Mouse (Mus musculus): Measurements from ENCODE around the gene Brd9. TPM values are rescaled to one million over a fixed set of nuclear protein-coding genes. Genes with fewer than 3 reads are reported as not detected.

Gene Brd9
- polyA plus RNA-seq, 1 experiment from 2014 or later, result 53.2 TPM

GRCm38 (mm10) chr13:74008948-74009718 is 71.5 kb downstream of the Brd9 start, which contains the start of gene Tppp:
Gene Tppp, plus strand, starts transcription at chr13:74009407.
- WGBS, result under 1% methylated on average over 55 of the region's 56 CpGs
- no peak for TF ChIP-seq CTCF (IDR thresholded peaks at IDR 0.05; ENCODE audit: low read depth)
- H3K4me1 ChIP-seq (ENCODE audit: insufficient read depth), result no peaks in the 10 kb centered on the region
- H3K9ac ChIP-seq, result peak within 1 kb of the TSS; percentile 41
- peak; percentile 93 for DNase-seq
- H3K36me3 ChIP-seq (ENCODE audit: insufficient read depth), result no peaks in the 10 kb centered on the region
- peaks cover 29% of the 10 kb centered on the region for H3K27me3 ChIP-seq (ENCODE audit: insufficient read depth, low read length)
- peak within 1 kb of the TSS; percentile 48 for H3K4me3 ChIP-seq (ENCODE audit: low read depth, low read length)
- H3K27ac ChIP-seq (ENCODE audit: low read depth), result no peak within 1 kb of the TSS
- peak within 1 kb of the TSS; percentile 99 for H3K4me2 ChIP-seq
- H3K9me3 ChIP-seq (ENCODE audit: low read depth, low read length), result no peaks in the 10 kb centered on the region
- ATAC-seq (ENCODE audit: insufficient read depth), result peak; percentile 98

- DNase-seq (peak; percentile 78), ATAC-seq (ENCODE audit: insufficient read depth) (peak; percentile 23; the same call in 1 of the 2 replicates)
- TF ChIP-seq CTCF (IDR thresholded peaks at IDR 0.05; ENCODE audit: low read depth), result no peak
- H3K27me3 ChIP-seq (ENCODE audit: insufficient read depth, low read length), result peaks cover 32% of the 10 kb centered on the region
- H3K4me3 ChIP-seq (ENCODE audit: low read depth, low read length), result peak overlapping the region; percentile 48
- H3K4me2 ChIP-seq, result peak overlapping the region; percentile 99
- no peaks in the 10 kb centered on the region for H3K36me3 ChIP-seq (ENCODE audit: insufficient read depth)
- H3K4me1 ChIP-seq (ENCODE audit: insufficient read depth), result no peaks in the 10 kb centered on the region
- no peaks in the 10 kb centered on the region for H3K9me3 ChIP-seq (ENCODE audit: low read depth, low read length)
- H3K27ac ChIP-seq (ENCODE audit: low read depth), result no peak overlapping the region
- 1% methylated on average over 55 of the region's 55 CpGs for WGBS
- peak overlapping the region; percentile 41 for H3K9ac ChIP-seq
Measured at GRCm38 (mm10) chr13:74009791-74010614, 72.4 kb downstream of the Brd9 start.

Small RNAs within 50 kb of the gene (microRNA-seq; reads per million reads assigned to microRNA genes)
- gene Gm25197 (ENCODE audit: borderline number of aligned reads), result not detected

Other genes with a start within 250 kb of the Brd9 start
- 0.08 TPM in 1 of 2 replicates, not detected in the other for gene Slc6a19, start 232.9 kb upstream of the Brd9 start, polyA plus RNA-seq (2014; fragmentation: Nextera tagmentation; extraction: Ambion mirVana)
- 17.9 and 19.7 TPM in 2 replicates for gene Slc12a7, start 204.7 kb upstream of the Brd9 start, polyA plus RNA-seq (2014; fragmentation: Nextera tagmentation; extraction: Ambion mirVana)
- gene Nkd2, start 90.2 kb upstream of the Brd9 start, polyA plus RNA-seq (2014; fragmentation: Nextera tagmentation; extraction: Ambion mirVana), result 4.6 and 4.8 TPM in 2 replicates
- gene Trip13, start within 50 bp of the Brd9 start, polyA plus RNA-seq (2014; fragmentation: Nextera tagmentation; extraction: Ambion mirVana), result 53.1 and 61.2 TPM in 2 replicates
- gene Zdhhc11, start 26.0 kb downstream of the Brd9 start, polyA plus RNA-seq (2014; fragmentation: Nextera tagmentation; extraction: Ambion mirVana), result not detected in 2 replicates
- gene Tppp, start 71.6 kb downstream of the Brd9 start, polyA plus RNA-seq (2014; fragmentation: Nextera tagmentation; extraction: Ambion mirVana), result 1.0 and 1.4 TPM in 2 replicates
- gene Cep72, start 124.5 kb downstream of the Brd9 start, polyA plus RNA-seq (2014; fragmentation: Nextera tagmentation; extraction: Ambion mirVana), result 18.8 and 19.3 TPM in 2 replicates
- 0.04 TPM in 1 of 2 replicates, not detected in the other for gene Slc9a3, start 183.6 kb downstream of the Brd9 start, polyA plus RNA-seq (2014; fragmentation: Nextera tagmentation; extraction: Ambion mirVana)